Mouse (Mus musculus) retina, embryonic 14.5 days (tissue): ENCODE measurements around the gene Paqr5.

Experiments used
- DNase-seq: peaks from one replicate; pipeline ENCODE4 v3.0.0-alpha.2; 2015; ENCODE audit warnings: low spot score

Paqr5 gene

DNA sequence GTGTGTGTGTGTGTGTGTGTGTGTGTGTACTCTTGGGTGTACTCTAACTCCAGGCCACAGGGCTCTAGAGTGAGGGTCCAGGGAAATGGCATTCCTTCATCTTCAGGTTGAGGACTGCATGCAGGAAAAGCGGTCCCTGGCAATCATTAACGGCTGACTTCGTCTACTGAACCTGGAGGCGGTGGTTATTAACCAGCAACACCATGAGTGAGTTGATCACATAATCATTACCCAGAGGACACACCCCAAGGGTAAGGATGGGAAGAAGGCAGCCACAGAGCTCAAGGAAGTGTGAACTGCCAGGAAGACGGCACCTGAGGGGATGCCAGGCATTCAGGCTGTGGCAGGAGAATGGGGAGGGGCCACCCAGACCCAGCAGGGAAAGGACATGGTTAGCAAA lies 18.3 kb downstream of the Paqr5 start:
- no peak for DNase-seq

DNA sequence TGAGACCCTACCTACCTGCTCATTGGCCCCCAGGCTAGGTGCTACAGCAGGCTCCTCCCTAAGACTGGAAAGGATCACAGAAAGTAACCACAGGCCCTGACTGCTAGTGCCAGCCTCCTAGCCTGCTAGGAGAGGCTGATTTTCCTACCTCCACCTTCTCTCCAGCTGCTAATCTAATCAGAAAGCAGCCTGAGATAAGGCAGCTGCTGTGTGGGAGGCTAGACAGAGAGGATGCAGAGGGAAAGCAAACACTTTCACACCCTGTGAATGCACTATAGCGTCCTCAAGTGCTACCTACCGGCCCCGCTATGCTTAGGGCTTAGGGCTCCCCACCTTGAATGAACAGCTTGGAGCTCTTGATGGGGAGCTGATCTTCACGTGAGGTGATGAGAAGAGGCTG lies 19.6 kb downstream of the Paqr5 start:
- DNase-seq: no peak

DNA sequence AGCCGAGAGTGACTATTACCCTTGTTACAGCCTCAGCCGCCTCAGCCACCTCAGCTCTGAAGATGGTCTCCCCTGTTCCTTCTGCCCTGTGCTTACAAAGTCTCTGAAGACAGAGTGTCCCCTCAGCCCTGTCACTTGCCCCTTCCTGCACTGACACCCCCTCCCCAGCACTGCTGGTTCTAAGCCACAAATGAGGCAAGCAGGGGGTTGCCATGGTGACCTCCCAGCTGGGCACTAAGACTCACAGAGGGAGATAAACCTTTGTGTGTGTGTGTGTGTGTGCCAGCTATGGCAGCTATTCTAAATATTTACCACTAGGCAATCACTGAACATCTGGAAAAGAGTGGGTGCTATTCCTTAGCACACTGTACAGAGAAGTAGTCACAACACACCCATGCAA lies 23.0 kb downstream of the Paqr5 start:
- DNase-seq: peak; percentile 41

DNA sequence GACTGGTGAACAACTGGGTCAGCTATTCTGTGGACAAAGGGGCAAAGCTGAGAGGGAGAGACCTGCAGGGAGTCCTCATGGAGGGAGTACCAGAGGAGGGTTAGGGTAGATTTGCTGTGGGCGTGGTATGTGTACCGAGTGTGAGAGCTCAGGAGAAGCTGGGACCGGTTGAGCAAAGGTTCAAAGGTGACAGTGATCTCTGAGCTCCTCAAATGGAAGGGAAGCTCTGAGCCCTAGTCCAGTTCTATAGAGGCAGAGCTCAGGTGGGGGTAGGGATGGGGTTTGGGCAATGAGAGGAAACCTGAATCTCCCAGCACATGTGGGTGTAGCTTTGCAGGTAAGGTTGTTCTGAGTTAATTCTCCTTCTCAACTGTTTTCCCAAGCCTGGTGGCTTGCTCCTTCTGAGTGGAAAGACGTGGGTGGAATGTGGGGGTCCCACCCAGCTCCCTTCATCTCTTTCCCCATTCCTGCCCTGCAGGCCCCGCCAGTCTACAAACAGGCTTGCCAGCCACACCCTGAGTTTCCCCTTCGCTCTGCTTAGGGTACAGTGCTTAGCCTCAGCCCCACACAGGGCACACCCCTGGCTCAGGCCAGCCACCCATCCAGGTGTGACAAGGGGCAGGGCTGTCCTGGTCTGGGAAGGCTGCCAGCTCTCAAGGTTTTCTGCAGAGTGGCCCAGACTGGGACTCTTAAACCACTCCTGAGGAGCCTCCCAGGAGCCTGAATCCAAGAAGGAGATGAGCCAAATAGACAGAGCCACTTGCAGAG lies 26.8 kb downstream of the Paqr5 start:
- no peak for DNase-seq

DNA sequence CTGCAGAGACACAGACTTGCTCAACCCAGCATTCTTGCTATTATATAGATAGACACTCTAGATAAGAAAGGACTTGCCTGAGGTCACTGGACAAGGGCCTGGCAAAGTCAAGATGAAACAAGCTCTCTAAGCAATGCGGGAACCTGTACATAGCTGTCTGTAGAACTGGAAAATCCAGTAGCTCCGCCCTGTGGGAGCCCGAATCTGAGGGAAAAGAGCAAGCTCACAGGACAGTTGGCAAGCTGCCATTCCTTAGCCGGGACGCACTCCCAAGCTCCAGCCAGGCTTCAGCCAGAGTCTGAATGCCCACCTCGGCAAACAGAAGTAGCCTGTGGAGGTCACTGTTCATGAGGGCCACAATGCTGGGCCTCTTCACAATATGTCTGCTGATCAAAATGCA lies 28.8 kb downstream of the Paqr5 start:
- no peak for DNase-seq

DNA sequence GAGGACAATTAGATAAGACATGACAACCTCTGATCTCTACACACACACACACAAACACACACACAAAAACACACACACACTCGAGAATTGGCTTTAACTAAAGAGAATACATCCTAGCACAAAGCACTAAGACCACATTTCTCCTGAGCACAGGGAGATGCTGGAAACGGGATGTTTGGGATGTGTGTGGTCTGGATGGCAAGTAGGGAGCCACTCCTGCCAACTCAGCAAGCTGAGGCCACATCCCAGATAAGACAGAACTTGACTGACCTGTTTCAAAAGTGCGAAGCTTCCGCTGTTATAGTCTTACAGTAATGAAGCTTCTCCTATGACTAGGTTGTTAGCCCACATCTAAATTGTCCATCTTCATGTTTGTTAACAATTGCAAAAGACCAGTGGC lies 35.5 kb downstream of the Paqr5 start:
- DNase-seq: no peak

DNA sequence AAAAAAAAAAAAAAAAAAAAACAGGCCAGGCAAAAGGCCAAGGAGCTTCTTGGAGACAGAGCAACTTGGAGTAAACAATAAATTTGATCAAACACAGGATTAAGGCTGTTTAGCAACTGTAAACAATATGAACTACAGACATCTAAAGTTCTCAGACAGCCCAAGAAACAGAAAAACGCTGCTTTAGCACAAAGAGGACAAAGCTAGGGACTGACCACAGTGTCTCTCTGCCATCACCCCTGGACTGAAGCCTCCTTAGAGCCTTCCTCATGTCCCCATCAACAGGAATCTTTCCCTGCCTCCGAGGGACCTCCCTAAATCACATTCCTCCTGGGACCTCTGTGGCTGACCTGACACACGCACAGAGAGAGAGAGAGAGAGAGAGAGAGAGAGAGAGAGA lies 35.9 kb downstream of the Paqr5 start:
- DNase-seq: no peak

DNA sequence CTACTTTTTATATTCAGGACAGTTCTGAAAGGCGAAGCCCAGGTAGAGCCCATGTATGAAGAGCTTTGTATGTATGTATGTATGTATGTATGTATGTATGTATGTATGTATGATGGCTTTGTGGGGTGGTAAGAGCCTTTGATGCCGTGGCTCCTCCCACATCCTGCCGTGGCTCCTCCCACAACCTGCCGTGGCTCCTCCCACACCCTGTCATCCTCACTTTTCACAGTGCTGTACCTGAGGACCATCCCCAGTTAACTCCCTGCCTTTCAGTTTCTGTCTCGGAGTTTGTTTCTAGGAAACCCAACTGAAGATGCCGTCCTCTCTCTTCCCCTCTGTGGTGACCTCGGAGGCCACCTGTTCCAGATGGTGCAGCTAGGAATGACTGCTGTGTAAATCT lies 40.6 kb downstream of the Paqr5 start:
- DNase-seq: no peak

DNA sequence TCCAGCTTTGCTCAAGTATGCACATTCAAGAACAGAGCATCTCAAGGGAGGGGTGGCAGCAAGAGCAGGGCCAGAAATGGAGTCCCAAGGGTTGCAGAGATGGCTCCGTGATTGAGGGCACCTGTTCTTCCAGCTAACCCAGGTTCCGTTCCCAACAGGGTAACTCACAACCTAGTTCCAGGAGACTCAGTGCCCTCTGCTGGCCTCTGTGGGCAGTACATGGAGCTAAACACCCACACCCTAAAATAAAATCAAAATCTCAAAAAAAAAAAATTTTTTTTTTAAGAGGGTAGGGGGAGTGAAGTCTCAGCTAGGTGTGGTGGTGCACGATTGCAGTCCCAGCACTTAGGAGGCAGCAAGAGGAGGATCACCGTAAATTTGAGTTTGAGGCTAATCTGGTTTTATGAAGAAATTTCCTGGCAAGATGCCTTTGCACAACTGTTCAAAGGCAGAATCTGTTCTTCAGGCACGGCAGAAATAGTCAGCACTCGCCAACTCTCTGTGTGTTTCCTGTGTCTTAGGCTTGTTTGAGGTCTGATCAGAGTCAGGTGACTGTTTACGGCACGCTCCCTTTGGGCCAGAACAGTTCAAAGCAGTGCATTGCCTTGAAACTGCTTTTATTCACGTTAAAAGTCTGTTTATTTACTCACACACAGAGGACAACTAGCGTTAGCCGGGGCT lies 41.3 kb downstream of the Paqr5 start:
- DNase-seq: peak; percentile 66

DNA sequence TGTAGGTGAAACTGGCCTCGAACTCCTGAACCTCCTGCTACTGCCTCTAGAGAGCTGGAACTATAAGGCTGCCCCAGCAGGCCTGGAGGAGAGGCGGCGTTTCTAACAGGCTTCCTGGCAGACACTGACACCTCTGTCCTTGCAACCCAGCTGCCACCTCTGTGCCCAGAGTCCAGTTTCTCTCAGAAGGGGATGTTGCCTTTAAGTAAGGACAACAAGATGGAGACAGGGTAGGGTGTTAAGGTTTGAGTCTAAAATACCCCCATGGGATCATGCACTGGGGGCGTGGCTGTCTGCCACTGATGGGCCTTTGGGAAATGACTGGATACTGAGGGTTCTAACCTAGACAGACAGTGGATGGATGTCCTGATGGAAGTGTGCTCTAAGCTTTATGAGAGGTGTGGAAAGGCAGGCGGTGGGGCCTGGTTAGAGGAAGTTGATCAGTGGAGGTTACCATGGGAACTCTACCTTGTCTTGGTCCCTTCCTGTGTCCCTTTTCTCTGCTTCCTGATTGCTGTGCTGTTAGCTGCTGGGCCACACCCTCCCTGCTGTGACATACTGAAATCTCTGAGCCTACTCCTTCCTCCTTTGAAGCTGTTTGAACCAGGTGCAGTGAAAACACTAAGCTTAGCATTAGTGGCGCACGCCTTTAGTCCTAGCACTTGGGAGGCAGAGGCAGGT lies 43.6 kb downstream of the Paqr5 start:
- no peak for DNase-seq

DNA sequence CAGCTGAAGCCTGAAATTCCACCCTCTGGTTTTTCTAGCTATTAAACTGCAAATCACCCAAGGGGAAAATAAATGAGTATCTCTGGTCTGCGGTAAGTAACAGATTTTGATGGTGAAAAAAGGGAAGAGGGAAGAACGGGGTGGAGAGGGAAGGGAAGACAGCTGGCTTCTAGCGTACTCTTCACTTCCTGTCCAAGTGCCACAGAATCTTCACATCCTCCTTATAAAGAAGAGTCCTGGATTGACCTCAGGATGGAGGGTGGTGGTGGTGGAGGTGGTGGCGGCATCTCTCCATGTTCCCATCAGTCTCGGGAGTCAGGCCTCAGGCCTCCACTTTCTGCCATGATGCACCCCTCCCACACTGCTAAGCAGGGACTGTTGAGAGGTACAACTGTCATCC lies 44.8 kb downstream of the Paqr5 start:
- DNase-seq: no peak

DNA sequence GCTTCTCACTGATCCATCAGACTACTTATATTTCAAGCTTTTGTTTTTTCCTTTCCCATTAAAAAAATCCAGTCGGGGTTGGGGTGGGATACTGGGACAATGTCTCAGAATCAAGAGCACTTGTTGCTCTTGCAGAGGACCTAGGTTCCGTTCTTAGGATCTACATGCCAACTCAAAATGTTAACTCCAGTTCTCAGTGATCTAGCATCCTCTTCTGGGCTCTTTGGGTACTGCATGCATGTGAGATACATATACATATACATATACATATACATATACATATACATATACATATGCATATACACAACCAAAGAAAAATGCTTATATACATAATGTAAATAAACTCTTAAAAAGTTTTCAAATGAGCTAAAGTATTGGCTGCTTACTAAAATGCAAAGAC lies 46.7 kb downstream of the Paqr5 start:
- no peak for DNase-seq

DNA sequence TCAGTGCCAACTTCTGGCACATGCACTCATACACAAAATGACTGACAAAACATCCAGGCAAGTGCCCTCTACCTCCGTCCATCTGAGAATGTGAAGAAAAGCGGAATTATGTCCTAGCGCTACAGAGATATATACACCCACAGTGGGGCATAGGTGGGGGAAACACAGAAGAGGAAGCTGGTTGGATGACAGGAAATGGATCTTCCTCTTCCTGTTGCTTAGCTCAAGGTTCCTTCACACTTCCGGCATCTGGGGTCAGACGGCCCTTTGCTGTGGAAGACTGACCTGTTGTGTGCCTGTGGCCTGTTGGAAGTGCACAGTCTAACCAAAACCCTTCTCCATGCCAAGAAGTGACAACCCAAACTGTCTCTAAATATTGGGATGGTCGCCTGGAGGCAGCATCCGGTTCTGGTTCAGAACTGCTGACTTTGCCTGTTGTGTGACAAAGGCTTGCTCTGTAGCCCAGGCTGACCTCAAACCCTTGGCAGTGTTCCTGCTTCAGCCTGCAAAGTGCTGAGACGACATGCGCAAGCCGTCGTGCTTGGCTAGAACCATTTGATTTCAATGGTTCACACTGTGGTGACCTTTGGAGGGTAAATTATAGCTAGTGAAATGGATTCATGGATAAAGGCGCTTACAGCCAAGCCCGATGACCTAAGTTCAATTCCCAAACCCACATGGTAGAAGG lies 49.3 kb downstream of the Paqr5 start:
- no peak for DNase-seq

DNA sequence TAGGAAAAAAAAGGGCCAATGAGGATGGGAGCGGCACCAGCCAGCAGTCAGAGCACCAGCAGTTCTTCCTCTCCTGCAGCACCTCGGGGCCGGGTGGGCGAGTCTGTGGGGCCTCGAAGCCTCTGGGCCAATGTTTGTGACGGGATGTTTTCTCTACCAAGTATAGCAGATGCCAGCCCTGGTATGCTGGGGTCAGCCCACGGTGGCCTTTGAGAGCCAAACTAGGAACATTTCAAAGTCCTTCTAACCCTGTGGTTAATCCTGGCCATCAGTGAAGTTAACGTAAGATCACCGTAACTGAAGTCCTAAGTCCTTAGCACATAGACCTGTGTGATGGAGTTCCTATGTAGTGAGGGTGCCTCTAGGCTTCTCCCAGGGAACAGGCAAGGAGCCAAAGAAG lies 54.6 kb downstream of the Paqr5 start:
- peak; percentile 15 for DNase-seq

DNA sequence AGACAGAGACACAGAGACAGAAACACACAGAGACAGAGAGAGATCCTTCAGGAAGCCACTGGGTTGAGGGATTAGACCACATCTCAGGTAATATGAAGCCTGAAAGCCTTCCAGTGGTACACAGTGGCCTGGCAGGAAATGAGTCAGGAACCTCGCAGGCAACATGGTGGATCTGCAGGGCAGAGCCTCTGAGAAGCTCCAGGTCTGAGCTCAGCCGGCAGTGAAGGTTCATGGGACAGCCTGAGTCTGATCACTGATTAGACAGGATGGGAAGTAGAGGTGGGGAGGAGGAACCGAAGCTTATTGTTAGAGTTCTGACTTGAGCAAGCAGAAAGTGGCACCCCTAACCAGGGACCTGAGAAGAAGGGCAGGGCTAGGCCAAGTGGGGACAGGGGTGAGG lies 55.6 kb downstream of the Paqr5 start:
- no peak for DNase-seq

DNA sequence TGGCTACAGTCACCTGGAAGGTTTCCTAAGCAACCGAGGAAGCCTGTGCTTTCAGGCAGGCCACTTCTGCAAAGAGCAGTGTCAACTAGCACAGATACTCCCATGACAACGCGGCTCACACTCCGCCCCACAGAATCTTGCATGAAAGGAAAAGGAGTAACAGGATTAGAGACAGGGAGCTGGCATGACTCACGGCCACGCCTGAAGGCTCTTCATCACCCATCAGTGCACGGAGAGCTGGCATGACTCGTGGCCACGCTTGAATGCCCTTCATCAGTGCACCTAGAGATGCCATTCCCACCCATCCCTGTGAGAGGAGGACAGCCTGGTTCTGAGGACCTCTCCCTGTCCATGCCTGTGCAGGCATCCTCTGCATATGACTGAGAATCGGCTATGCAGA lies 59.3 kb downstream of the Paqr5 start:
- DNase-seq: no peak

DNA sequence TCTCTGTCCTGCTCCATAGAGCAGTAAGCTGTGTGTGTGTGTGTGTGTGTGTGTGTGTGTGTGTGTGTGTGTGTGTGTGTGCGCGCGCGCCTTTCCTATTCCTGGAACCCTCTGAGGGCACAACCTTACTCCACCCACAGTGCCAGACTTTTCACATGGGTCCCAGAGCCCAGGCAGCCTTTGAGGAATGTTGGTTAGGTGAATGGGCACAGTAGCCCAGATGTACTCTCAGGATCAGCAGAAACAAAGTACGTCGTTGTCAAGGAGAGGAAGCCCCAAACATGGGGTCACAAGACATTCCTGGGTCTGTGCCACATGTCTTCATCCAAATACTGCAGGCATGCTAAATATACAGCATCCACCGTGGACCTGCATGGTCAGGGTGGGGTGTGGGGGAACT lies 60.7 kb downstream of the Paqr5 start:
- no peak for DNase-seq

DNA sequence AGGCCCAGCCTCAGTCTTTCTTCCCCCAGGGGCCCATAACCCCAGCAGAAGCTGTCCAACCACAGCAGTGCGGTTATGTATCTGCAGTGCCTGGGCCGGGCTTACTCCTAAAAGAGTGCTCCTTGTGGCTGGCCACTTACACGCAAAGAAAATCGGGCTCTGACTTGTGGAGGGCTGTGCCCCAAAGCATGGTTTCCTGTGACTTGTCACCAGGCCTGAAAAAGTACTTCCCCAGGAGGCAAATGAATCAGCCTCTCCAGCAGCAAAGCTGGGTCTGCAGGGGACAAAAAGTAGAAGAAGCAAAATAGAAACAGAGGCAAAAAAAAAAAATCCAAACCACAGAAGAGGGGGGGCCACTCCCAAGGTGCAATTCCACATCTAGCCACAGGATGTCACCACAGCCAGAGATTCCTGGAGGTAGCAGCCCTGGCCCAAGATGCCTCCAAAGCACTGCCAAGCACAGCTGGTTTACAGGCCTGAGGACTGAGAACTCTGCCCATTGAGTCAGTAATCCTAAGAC lies 61.2 kb downstream of the Paqr5 start:
- peak; percentile 88 for DNase-seq

DNA sequence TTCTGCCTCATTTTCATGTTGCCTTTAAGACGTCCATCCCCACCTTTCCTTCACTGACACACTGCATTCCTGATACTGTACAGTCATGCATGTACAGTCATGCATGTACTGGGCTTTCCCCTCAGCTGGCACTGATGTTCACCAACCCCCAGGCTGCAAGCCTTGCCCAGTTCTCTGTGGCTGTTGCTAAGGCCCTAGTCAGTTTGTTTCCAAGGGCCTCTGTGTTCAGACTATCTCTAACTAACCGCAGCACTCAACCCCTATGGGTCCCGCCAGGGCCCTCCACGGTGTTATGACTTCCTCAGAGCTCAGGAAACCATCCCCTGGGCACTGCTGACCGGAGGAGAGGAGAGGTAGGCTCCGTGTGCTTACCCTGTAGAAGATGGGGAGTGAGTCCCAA lies 63.3 kb downstream of the Paqr5 start:
- DNase-seq: no peak

DNA sequence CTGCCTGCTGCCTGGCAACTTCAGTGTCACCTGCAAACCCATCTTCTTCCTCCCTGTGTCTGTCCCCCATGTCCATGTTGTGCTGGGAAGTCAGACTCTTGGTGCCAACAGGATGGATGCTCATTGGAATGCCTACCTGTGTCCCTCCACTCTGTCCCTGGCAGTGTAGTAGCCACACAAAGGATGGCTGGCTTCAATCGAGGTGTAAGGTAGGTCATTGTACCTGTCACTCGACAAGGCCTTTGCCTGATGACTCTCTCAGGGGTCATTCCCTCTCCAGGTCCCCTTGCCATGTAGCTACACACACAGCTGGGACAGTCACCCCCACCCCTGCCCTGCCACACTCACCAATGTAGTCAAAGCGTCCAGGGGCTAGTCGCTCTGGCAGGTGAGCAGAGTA lies 65.5 kb downstream of the Paqr5 start:
- no peak for DNase-seq

DNA sequence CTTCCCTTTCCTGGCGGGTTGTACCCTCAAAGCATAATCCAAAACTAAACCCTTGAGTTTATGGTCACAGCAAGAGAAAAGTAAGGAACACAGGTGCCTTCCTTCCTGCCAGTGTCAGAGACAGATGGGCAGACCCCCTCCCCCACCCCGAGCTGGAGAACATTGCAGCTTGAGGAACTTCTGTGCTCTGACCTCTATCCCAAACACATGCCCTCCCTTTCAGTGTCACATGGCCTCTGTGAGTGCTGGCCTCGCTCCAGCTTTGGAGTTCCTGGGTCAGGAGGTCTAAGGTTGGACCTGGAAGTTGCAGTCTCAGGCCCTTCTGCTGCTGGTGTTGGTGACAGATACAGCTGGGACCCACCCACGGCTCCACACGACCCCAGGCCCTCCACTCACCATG lies 65.9 kb downstream of the Paqr5 start:
- DNase-seq: no peak

DNA sequence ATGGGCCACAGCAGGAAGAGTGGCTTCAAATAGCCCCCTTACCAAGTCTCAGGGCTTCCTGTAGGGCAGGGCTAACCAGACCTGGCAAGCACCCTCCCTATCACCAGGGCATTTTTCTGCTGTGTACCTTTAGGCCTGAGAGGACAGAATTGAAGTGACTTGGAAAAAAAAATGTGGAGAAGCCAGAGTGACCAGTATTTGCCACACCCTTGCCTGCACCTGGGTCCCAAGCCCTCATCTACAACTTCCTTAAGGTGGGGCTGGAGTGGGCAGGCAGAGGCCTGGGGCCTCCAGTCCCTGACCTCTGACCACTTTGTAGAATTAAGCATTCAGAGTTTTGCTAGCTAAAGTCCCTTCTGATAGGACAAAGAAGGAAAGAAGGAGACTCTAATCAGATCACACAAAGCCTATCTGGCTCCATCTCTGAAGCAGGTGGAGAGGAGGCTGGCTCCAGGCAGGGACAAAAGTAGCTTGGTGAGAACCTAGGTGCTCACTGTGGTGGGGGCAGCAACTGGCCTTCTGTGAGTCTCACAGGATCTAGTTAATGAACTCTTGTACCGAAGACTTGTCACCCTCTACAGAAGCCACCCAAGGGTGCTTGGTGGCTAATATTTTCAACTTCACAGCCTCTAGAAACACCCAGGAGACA lies 66.6 kb downstream of the Paqr5 start:
- no peak for DNase-seq
